Mouse (Mus musculus): ENCODE data around the gene Mga. TPM values are rescaled to one million over a fixed set of nuclear protein-coding genes. Genes with fewer than 3 reads are reported as not detected.

The Mga gene
- 10 to 100 TPM; 64.3 to 66.3 TPM for total RNA-seq (2021)
- long read RNA-seq, partial matches to known transcripts, result 1 of 2 reads
- long read RNA-seq, other reads (novel, unspliced or antisense), result 1 of 2 reads

GRCm38 (mm10) chr2:119897090-119897732 is at the start of gene Mga:
Gene Mga (plus strand): TSS chr2:119897228.
- DNase-seq (ENCODE audit: low spot score in 2 of 2), result peak; percentile 96

GRCm38 (mm10) chr2:119853811-119854210 is 43.2 kb upstream of the Mga start:
- DNase-seq (ENCODE audit: low spot score in 2 of 2), result no peak

GRCm38 (mm10) chr2:119855310-119855850 is 41.6 kb upstream of the Mga start:
- no peak for DNase-seq (ENCODE audit: low spot score in 2 of 2)

- DNase-seq (ENCODE audit: low spot score in 2 of 2), result no peak
Measured at GRCm38 (mm10) chr2:119857341-119857740, 39.7 kb upstream of the Mga start.

GRCm38 (mm10) chr2:119864484-119864883 is 32.5 kb upstream of the Mga start:
- DNase-seq (ENCODE audit: low spot score in 2 of 2), result no peak

- peak; percentile 72 to 79 for DNase-seq (ENCODE audit: low spot score in 2 of 2)
Measured at GRCm38 (mm10) chr2:119872371-119873104, 24.5 kb upstream of the Mga start.

GRCm38 (mm10) chr2:119873105-119873464 is 23.9 kb upstream of the Mga start:
- peak; percentile 92 to 94 for DNase-seq (ENCODE audit: low spot score in 2 of 2)

GRCm38 (mm10) chr2:119875981-119876380 is 21.0 kb upstream of the Mga start:
- no peak for DNase-seq (ENCODE audit: low spot score in 2 of 2)

GRCm38 (mm10) chr2:119887201-119887600 is 9.8 kb upstream of the Mga start:
- DNase-seq (ENCODE audit: low spot score in 2 of 2), result no peak

- no peak for DNase-seq (ENCODE audit: low spot score in 2 of 2)
Measured at GRCm38 (mm10) chr2:119896553-119897089, 407 bp upstream of the Mga start.

- peak; percentile 40 to 47 for DNase-seq (ENCODE audit: low spot score in 2 of 2)
Measured at GRCm38 (mm10) chr2:119898141-119898594, 1.1 kb downstream of the Mga start.

GRCm38 (mm10) chr2:119916007-119916406 is 19.0 kb downstream of the Mga start:
- DNase-seq (ENCODE audit: low spot score in 2 of 2), result no peak

GRCm38 (mm10) chr2:119917631-119918369 is 20.8 kb downstream of the Mga start:
- DNase-seq (ENCODE audit: low spot score in 2 of 2), result no peak

GRCm38 (mm10) chr2:119970571-119970970 is 73.5 kb downstream of the Mga start:
- DNase-seq (ENCODE audit: low spot score in 2 of 2), result peak; percentile 38 to 39

GRCm38 (mm10) chr2:119971316-119971715 is 74.3 kb downstream of the Mga start:
- no peak for DNase-seq (ENCODE audit: low spot score in 2 of 2)

- DNase-seq (ENCODE audit: low spot score in 2 of 2), result peak; percentile 94 to 96
Measured at GRCm38 (mm10) chr2:119971837-119972536, 75.0 kb downstream of the Mga start.

GRCm38 (mm10) chr2:119972537-119972879 is 75.5 kb downstream of the Mga start, which contains the start of gene Mapkbp1:
Gene Mapkbp1 (plus strand): TSS chr2:119972699.
- DNase-seq (ENCODE audit: low spot score in 2 of 2), result no peak

- no peak for DNase-seq (ENCODE audit: low spot score in 2 of 2)
Measured at GRCm38 (mm10) chr2:119980343-119980986, 83.4 kb downstream of the Mga start.

GRCm38 (mm10) chr2:119981631-119982030 is 84.6 kb downstream of the Mga start:
- DNase-seq (ENCODE audit: low spot score in 2 of 2), result no peak

GRCm38 (mm10) chr2:119985871-119986270 is 88.8 kb downstream of the Mga start:
- DNase-seq (ENCODE audit: low spot score in 2 of 2), result no peak
